Comparison of ENCODE assay signal across 8 mouse cellular contexts in genomic region chr4:121230943-121231614, GRCm38 (mm10). TPM values are rescaled to one million over a fixed set of nuclear protein-coding genes. Genes with fewer than 3 reads are reported as not detected.
DNase-seq lines count a peak whose midpoint lies in the region; ATAC-seq and TF ChIP-seq lines count a peak whose summit lies in the region.

No protein-coding gene starts in this region.

- no peak for TF ChIP-seq CTCF in kidney, postnatal 0 days (IDR thresholded peaks at IDR 0.05; ENCODE audit: low read depth)

- H3K4me1 ChIP-seq in kidney, postnatal 0 days (replicated peaks; ENCODE audit: insufficient read depth, low read length) = no peaks in the 10 kb centered on the region
- H3K4me1 ChIP-seq in hindbrain, embryonic 15.5 days (replicated peaks) = peaks cover 10% of the 10 kb centered on the region

- H3K9ac ChIP-seq in kidney, postnatal 0 days (ENCODE audit: low read depth, low read length) = no peak overlapping the region
- peak overlapping the region; percentile 12; the same call in 1 of the 2 replicates for H3K9ac ChIP-seq in hindbrain, embryonic 15.5 days

- peak; percentile 16 for DNase-seq in kidney, postnatal 0 days (ENCODE audit: low spot score)
- DNase-seq in kidney, postnatal 36 days = no peak
- DNase-seq in embryo, embryonic 10 days (ENCODE audit: low spot score) = peak; percentile 27
- peak; percentile 14 for DNase-seq in natural killer cell, adult 2 months (ENCODE audit: low spot score in 2 of 2)
- no peak for DNase-seq in layer of hippocampus, adult 18-20 months (ENCODE audit: low spot score in 2 of 2)
- no peak for DNase-seq in gastrocnemius, postnatal 10 days
- DNase-seq in layer of hippocampus, adult 9-11 months = no peak

- 2% methylated on average over 16 of the region's 16 CpGs for WGBS in kidney, postnatal 0 days
- WGBS in hindbrain, embryonic 15.5 days = 2% methylated on average over 16 of the region's 16 CpGs

- H3K36me3 ChIP-seq in kidney, postnatal 0 days (ENCODE audit: insufficient read depth, low read length) = no peaks in the 10 kb centered on the region
- H3K36me3 ChIP-seq in hindbrain, embryonic 15.5 days = no peaks in the 10 kb centered on the region

- H3K4me3 ChIP-seq in kidney, postnatal 0 days (replicated peaks; ENCODE audit: low read depth, low read length) = 0 out of 2 replicates have a peak overlapping the region, but pooled peaks have one; percentile 7
- peak overlapping the region; percentile 25 for H3K4me3 ChIP-seq in hindbrain, embryonic 15.5 days

- H3K9me3 ChIP-seq in kidney, postnatal 0 days (replicated peaks; ENCODE audit: low read length) = no peaks in the 10 kb centered on the region
- H3K9me3 ChIP-seq in hindbrain, embryonic 15.5 days = no peaks in the 10 kb centered on the region

- ATAC-seq in kidney, postnatal 0 days (replicated peaks; ENCODE audit: low FRiP score, low read depth) = no peak
- ATAC-seq in hindbrain, embryonic 15.5 days (ENCODE audit: low FRiP score, low read depth) = 0 out of 2 replicates have a peak, but pooled peaks have one; percentile 33

- H3K27me3 ChIP-seq in kidney, postnatal 0 days (ENCODE audit: insufficient read depth, low read length) = no peaks in the 10 kb centered on the region
- no peaks in the 10 kb centered on the region for H3K27me3 ChIP-seq in hindbrain, embryonic 15.5 days

- H3K27ac ChIP-seq in kidney, postnatal 0 days = no peak overlapping the region
- H3K27ac ChIP-seq in hindbrain, embryonic 15.5 days (replicated peaks) = no peak overlapping the region

- H3K4me2 ChIP-seq in kidney, postnatal 0 days (ENCODE audit: low read length) = peak overlapping the region; percentile 37
- peak overlapping the region; percentile 49 for H3K4me2 ChIP-seq in hindbrain, embryonic 15.5 days

RNA-seq across cellular contexts. Expression of gene Rlf, which starts 16.2 kb away (rescaled TPM):
- 11.9 and 12.3 TPM in 2 replicates for polyA plus RNA-seq in kidney, postnatal 0 days (2015; fragmentation: Nextera tagmentation; extraction: Ambion mirVana)
- 25.3 and 30.6 TPM in 2 replicates for polyA plus RNA-seq in hindbrain, embryonic 15.5 days (2015; fragmentation: Nextera tagmentation; extraction: Ambion mirVana)
- 10 to 100 TPM; 27.8 to 29.7 TPM for total RNA-seq in layer of hippocampus, adult 18-20 months (2021)
- 10 to 100 TPM; 13.6 to 17.1 TPM for total RNA-seq in gastrocnemius, postnatal 10 days (2021)

Comparison
In these comparisons a context has a peak if more than half of its experiments do, and no peak if none do; other contexts are left out.
1. DNase-seq: peak in kidney, postnatal 0 days (single experiment), embryo, embryonic 10 days (single experiment) and natural killer cell, adult 2 months (2 of 2); none in kidney, postnatal 36 days (0 of 2), layer of hippocampus, adult 18-20 months (0 of 2), gastrocnemius, postnatal 10 days (single experiment) and layer of hippocampus, adult 9-11 months (single experiment).